Mouse (Mus musculus) cerebellum, adult 2 months (tissue): ENCODE data around the gene Rdh16f1. TPM values are rescaled to one million over a fixed set of nuclear protein-coding genes. Genes with fewer than 3 reads are reported as not detected.
"Not testable (repeated sequence)": the region's sequence is repeated elsewhere in the genome, so short reads cannot be mapped to it uniquely, and the experiment has no call there.

Source experiments
- DNase-seq, 2 experiments: peaks; one replicate each; pipeline ENCODE4 v3.0.0; 2021
- H3K27ac ChIP-seq: fragments of 200-500 bp; 2 replicates; pipeline ENCODE4 v1.5.1; 2012; ENCODE audit warnings: low read length, control low read depth, inconsistent platforms; ENCODE audit not compliant: insufficient read depth
- H3K27me3 ChIP-seq: fragments of 200-500 bp; 2 replicates; pipeline ENCODE4 v1.6.1; 2012; ENCODE audit warnings: inconsistent platforms, mild to moderate bottlenecking, low read length, moderate library complexity; ENCODE audit not compliant: control insufficient read depth, insufficient read depth
- H3K4me1 ChIP-seq: fragments of 200-500 bp; 2 replicates; pipeline ENCODE4 v1.6.1; 2011; ENCODE audit warnings: low read length; ENCODE audit not compliant: control insufficient read depth, insufficient read depth
- H3K4me3 ChIP-seq: fragments of 200-500 bp; replicated peaks from 2 replicates; pipeline ENCODE3; 2011; ENCODE audit warnings: mild to moderate bottlenecking, low read depth, low read length, control low read depth; ENCODE audit not compliant: insufficient read depth
- CTCF ChIP-seq: fragments of 200-500 bp; IDR thresholded peaks from 2 replicates; pipeline ENCODE4 v1.5.1; 2011; ENCODE audit warnings: low read depth, mild to moderate bottlenecking, control low read depth, low read length, moderate library complexity, borderline replicate concordance; ENCODE audit not compliant: insufficient read depth
- POLR2A ChIP-seq: fragments of 200-500 bp; IDR thresholded peaks from 2 replicates; pipeline ENCODE4 v1.6.1; 2011; ENCODE audit warnings: low read length, control low read depth, borderline replicate concordance; ENCODE audit not compliant: insufficient read depth
- WGBS: fragments of 180-500 bp; shearing (Covaris S2); methylation state at CpG from one replicate; pipeline ENCODE4 v1.1.7; 2018; 5-methylcytosine and 5-hydroxymethylcytosine counted together
- polyA plus RNA-seq: library from polyadenylated mRNA; depleted of rRNA; stranded (reverse); fragments of >200 nt; gene quantifications from 2 replicates; pipeline ENCODE4 v1.2.3, GENCODE M21; 2012

Gene Rdh16f1
- polyA plus RNA-seq, 1 experiment, result 0.05 TPM

DNA sequence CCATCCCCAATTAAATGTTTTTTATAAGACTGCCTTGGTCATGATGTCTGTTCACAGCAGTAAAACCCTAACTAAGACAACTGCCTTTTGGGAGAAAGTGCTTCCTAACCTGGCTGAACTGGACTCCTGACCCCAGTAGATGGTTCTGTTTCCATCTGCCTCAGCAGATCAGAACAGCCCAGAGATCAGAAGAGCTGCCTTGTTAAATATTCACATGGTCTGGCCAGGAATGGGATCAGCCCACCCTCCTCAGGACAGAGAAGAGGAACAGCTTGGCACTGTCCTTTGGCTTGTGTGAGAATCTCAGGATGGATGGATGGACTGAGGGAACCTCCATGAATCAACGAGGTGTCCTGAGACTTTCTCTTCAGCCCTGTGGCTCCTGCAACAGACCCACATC, 39.7 kb downstream of the Rdh16f1 start:
- Histone ChIP-seq H3K27me3 (no peaks in the 10 kb centered on the region), H3K27ac (no peak overlapping the region), H3K4me1 (no peaks in the 10 kb centered on the region), H3K4me3 (no peak overlapping the region)
- no peak for TF ChIP-seq CTCF
- TF ChIP-seq POLR2A, result no peak
- DNase-seq, result no peak
- WGBS, result 31% methylated on average over 1 of the region's 1 CpGs

- no peak within 1 kb of the TSS for H3K27ac ChIP-seq
- H3K27me3 ChIP-seq, result no peaks in the 10 kb centered on the region
- 59% methylated on average over 6 of the region's 6 CpGs for WGBS
- DNase-seq, result no peak
- H3K4me3 ChIP-seq, result no peak within 1 kb of the TSS
- no peaks in the 10 kb centered on the region for H3K4me1 ChIP-seq
- TF ChIP-seq CTCF (no peak), POLR2A (no peak)
Observed at GRCm38 (mm10) chr10:127800891-127801290, 41.3 kb downstream of the Rdh16f1 start, which contains the start of gene Rdh16. Gene Rdh16 (plus strand): TSS chr10:127801152.

- no peak overlapping the region for H3K4me3 ChIP-seq
- 82% methylated on average over 2 of the region's 2 CpGs for WGBS
- no peaks in the 10 kb centered on the region for H3K4me1 ChIP-seq
- DNase-seq, result no peak
- TF ChIP-seq POLR2A (no peak), CTCF (no peak)
- H3K27me3 ChIP-seq, result no peaks in the 10 kb centered on the region
- no peak overlapping the region for H3K27ac ChIP-seq
Observed at GRCm38 (mm10) chr10:127801612-127802011, 42.0 kb downstream of the Rdh16f1 start.

GRCm38 (mm10) chr10:127802236-127802635, 42.6 kb downstream of the Rdh16f1 start:
- Histone ChIP-seq H3K4me3 (no peak overlapping the region), H3K27me3 (no peaks in the 10 kb centered on the region), H3K4me1 (no peaks in the 10 kb centered on the region), H3K27ac (no peak overlapping the region)
- no peak for DNase-seq
- TF ChIP-seq POLR2A (no peak), CTCF (no peak)
- WGBS, result 72% methylated on average over 5 of the region's 5 CpGs

DNA sequence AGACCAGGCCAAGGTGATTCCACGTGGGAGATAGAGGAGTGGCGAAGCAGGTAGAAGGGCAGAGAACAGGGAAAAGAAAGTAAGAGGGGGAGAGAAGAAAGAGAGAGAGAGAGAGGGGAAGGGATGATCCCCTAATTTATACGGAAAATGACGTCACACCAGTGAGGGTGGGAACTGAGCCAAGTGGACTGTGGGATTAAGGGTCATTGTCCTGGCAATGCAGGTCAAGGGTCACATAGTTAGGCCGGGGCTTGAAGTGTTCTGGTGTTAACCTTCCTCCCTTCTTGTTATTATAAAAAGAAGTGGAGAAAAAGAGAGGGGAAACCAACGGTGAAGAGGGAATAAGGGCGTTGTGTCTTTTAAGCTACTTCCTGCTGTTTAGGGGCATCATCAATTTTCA, 44.8 kb downstream of the Rdh16f1 start:
- DNase-seq, result no peak
- H3K27ac ChIP-seq, result no peak overlapping the region
- no peak for TF ChIP-seq POLR2A
- TF ChIP-seq CTCF, result no peak
- no peak overlapping the region for H3K4me3 ChIP-seq
- no peaks in the 10 kb centered on the region for H3K4me1 ChIP-seq
- H3K27me3 ChIP-seq, result no peaks in the 10 kb centered on the region
- 45% methylated on average over 7 of the region's 7 CpGs for WGBS

DNA sequence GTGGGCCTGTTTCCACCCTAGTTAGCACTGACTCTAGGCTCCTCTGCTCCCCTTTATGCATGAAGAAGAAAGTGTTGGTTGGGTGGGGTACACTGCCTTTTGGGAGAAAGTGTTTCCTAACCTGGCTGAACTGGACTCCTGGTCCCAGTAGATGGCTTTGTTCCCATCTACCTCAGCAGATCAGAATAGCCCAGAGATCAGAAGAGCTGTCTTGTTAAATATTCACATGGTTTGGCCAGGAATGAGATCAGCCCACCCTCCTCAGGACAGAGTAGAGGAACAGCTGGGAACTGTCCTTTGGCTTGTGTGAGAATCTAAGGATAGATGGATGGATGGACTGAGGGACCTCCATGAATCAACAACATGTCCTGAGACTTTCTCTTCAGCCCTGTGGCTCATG, 56.3 kb downstream of the Rdh16f1 start:
- Histone ChIP-seq H3K27ac (no peak overlapping the region), H3K4me3 (no peak overlapping the region), H3K4me1 (no peaks in the 10 kb centered on the region), H3K27me3 (no peaks in the 10 kb centered on the region)
- TF ChIP-seq POLR2A (no peak), CTCF (no peak)
- no peak for DNase-seq

DNA sequence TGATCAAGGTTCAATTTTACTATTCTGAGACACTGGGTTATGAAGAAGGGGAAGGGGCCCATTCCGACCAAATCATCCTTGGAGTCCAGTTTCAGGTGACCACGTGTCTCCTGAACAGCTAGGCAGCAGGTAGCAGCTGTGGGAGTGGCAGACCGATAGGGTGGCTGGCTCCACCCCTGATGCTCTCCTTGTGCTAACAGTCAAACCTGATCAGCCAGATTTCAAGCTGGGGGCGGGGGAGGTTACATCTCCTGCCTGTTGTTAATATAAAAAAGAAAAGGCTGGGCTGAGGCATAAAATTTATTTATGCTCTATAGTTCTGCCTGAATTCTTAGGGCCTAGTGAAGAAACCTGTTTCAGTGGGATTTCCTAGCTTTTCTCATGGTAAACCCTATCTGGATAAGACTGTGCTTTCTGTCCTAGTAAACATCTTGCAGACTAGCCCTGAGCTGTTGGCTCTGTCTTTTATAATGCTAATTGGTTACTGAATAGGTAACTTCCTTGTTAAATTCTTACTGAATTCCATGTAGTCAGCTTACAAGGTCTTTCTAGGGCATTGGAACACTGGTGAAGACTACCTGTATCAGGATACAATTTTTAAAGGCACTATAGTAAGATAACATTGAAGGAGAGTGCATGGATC, 57.8 kb downstream of the Rdh16f1 start:
- 80% methylated on average over 4 of the region's 4 CpGs for WGBS
- H3K4me1 ChIP-seq, DNase-seq, H3K27me3 ChIP-seq, H3K4me3 ChIP-seq, H3K27ac ChIP-seq: not testable (repeated sequence)

DNA sequence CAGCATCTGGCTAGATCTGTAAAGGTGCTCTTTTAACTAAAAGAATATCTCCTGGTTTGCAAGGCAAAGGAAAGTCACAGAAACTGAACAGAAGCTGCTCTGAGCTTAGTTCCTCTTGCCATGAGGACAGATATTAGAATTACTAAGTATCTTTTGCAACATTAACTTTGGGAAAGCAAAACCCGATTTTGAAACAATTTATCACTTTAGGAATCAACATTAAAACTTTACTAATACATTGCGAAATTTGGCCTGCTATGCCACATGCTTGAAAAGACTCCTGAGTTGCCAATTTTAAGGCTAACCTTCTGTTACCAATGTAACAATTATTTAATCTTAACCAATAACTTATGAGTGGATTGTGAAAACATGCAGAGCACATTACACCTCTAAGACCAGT, 62.2 kb downstream of the Rdh16f1 start:
- not testable (repeated sequence) for H3K27ac ChIP-seq, DNase-seq, H3K4me1 ChIP-seq, H3K27me3 ChIP-seq, H3K4me3 ChIP-seq
- 88% methylated on average over 2 of the region's 2 CpGs for WGBS

GRCm38 (mm10) chr10:127825386-127825785, 65.8 kb downstream of the Rdh16f1 start:
- DNase-seq, result no peak
- WGBS, result 74% methylated on average over 6 of the region's 6 CpGs
- Histone ChIP-seq H3K4me3 (no peak overlapping the region), H3K27me3 (no peaks in the 10 kb centered on the region), H3K4me1 (peaks cover 9% of the 10 kb centered on the region; the same call in 1 of the 2 replicates), H3K27ac (no peak overlapping the region)
- TF ChIP-seq POLR2A (no peak), CTCF (peak; percentile 18; the same call in 1 of the 2 replicates)
